Mouse (Mus musculus) myocyte (in vitro differentiated cells): ENCODE results near the gene Lmnb2.

Experiments used
- CEBPB ChIP-seq: IDR thresholded peaks from 2 replicates; pipeline ENCODE4 v1.6.1; 2011; ENCODE audit warnings: mild to moderate bottlenecking, moderate library complexity; ENCODE audit not compliant: poor library complexity, insufficient read depth, severe bottlenecking
- E2F4 ChIP-seq: IDR thresholded peaks from one replicate; pipeline ENCODE4 v1.6.1; 2011; ENCODE audit warnings: mild to moderate bottlenecking, control low read depth, moderate library complexity; ENCODE audit not compliant: insufficient read depth
- MAX ChIP-seq: IDR thresholded peaks from one replicate; pipeline ENCODE4 v1.6.1; 2011; ENCODE audit warnings: low read depth, mild to moderate bottlenecking, control low read depth
- MYOD1 ChIP-seq, 3 experiments: IDR thresholded peaks; one replicate each; pipeline ENCODE4 v1.6.1; 2011; ENCODE audit warnings: control low read depth in 2 of 3, low read depth in 2 of 3, mild to moderate bottlenecking in 2 of 3, moderate library complexity in 1 of 3; ENCODE audit not compliant: insufficient read length in 2 of 3, control insufficient read depth in 1 of 3
- MYOG ChIP-seq, 3 experiments: IDR thresholded peaks; one replicate each; pipeline ENCODE4 v1.6.1; 2011; ENCODE audit warnings: control low read depth in 2 of 3, low read depth in 2 of 3, mild to moderate bottlenecking in 2 of 3; ENCODE audit not compliant: insufficient read length in 2 of 3, control insufficient read depth in 1 of 3, insufficient read depth in 1 of 3
- POLR2A ChIP-seq: IDR thresholded peaks from one replicate; pipeline ENCODE4 v1.6.1; 2011; ENCODE audit warnings: low read depth, mild to moderate bottlenecking, control low read depth, moderate library complexity; ENCODE audit not compliant: insufficient read length
- POLR2AphosphoS2 ChIP-seq: IDR thresholded peaks from one replicate; pipeline ENCODE4 v1.6.1; 2011; ENCODE audit warnings: low read depth, control low read depth; ENCODE audit not compliant: insufficient read length
- SRF ChIP-seq: IDR thresholded peaks from one replicate; pipeline ENCODE4 v1.6.1; 2011; ENCODE audit warnings: low read depth; ENCODE audit not compliant: control insufficient read depth, insufficient read length
- TCF12 ChIP-seq: IDR thresholded peaks from one replicate; pipeline ENCODE4 v1.6.1; 2011; ENCODE audit warnings: mild to moderate bottlenecking, control low read depth; ENCODE audit not compliant: poor library complexity, insufficient read depth, severe bottlenecking
- TCF3 ChIP-seq: IDR thresholded peaks from one replicate; pipeline ENCODE4 v1.6.1; 2011; ENCODE audit warnings: low read depth, control low read depth; ENCODE audit not compliant: insufficient read length
- USF1 ChIP-seq: IDR thresholded peaks from one replicate; pipeline ENCODE4 v1.6.1; 2011; ENCODE audit warnings: low read depth, mild to moderate bottlenecking, control low read depth, moderate library complexity

GRCm38 (mm10) chr10:80921923-80922322 is 3.9 kb upstream of the Lmnb2 start:
- peak; percentile 44 to 92 (median 84) for TF ChIP-seq MYOG (IDR thresholded peaks at IDR 0.05; ENCODE audit: control insufficient read depth in 1 of 3, insufficient read depth in 1 of 3, insufficient read length in 2 of 3, low read depth in 2 of 3)
- TF ChIP-seq MAX, result no peak
- no peak for TF ChIP-seq POLR2A
- TF ChIP-seq USF1, result no peak
- no peak for TF ChIP-seq CEBPB
- no peak for TF ChIP-seq TCF3
- TF ChIP-seq TCF12, result peak; percentile 15
- peak; percentile 91 for TF ChIP-seq E2F4
- no peak for TF ChIP-seq SRF
- no peak for TF ChIP-seq POLR2AphosphoS2
- TF ChIP-seq MYOD1 (IDR thresholded peaks at IDR 0.05; ENCODE audit: control insufficient read depth in 1 of 3, insufficient read length in 2 of 3, low read depth in 2 of 3), result peak in 2 of 3 experiments; percentile 80 to 94
